Mouse (Mus musculus): ENCODE measurements around the gene Vmn2r32. TPM values are rescaled to one million over a fixed set of nuclear protein-coding genes. Genes with fewer than 3 reads are reported as not detected.
"Not testable (repeated sequence)": the region's sequence is repeated elsewhere in the genome, so short reads cannot be mapped to it uniquely, and the experiment has no call there.

The Vmn2r32 gene
- polyA plus RNA-seq (2012; rRNA removed) (not detected in 2 replicates), polyA plus RNA-seq (2014; fragmentation: Nextera tagmentation; extraction: Ambion mirVana) (not detected in 2 replicates)

GRCm38 (mm10) chr7:7479918-7480317 lies at the start of gene Vmn2r32:
Gene Vmn2r32, minus strand, starts transcription at chr7:7480018.
- H3K9me3 ChIP-seq (ENCODE audit: control insufficient read depth, low read length); H3K27ac ChIP-seq (replicated peaks; ENCODE audit: low read depth, low read length); ATAC-seq (ENCODE audit: low FRiP score, low read depth); DNase-seq (ENCODE audit: low spot score); H3K4me3 ChIP-seq (replicated peaks; ENCODE audit: low read length); H3K9ac ChIP-seq (ENCODE audit: low read depth, low read length, severe bottlenecking); H3K4me1 ChIP-seq (ENCODE audit: control insufficient read depth, insufficient read depth, low read length); H3K36me3 ChIP-seq (ENCODE audit: control insufficient read depth, insufficient read depth, low read length); H3K27me3 ChIP-seq (ENCODE audit: control insufficient read depth, insufficient read depth, low read length); H3K4me2 ChIP-seq (replicated peaks; ENCODE audit: low read depth, low read length, severe bottlenecking): not testable (repeated sequence)
- 25% methylated on average over 1 of the region's 2 CpGs for WGBS

Other genes with a start within 250 kb of the Vmn2r32 start
- gene Vmn2r29, start 232.7 kb downstream of the Vmn2r32 start, polyA plus RNA-seq (2012; rRNA removed): 3.4 and 5.5 TPM in 2 replicates
- 1.1 and 1.3 TPM in 2 replicates for gene Vmn2r29, start 232.7 kb downstream of the Vmn2r32 start, polyA plus RNA-seq (2014; fragmentation: Nextera tagmentation; extraction: Ambion mirVana)
- gene Gm45844, start 201.7 kb downstream of the Vmn2r32 start, polyA plus RNA-seq (2012; rRNA removed): 3.4 and 4.5 TPM in 2 replicates
- gene Gm45844, start 201.7 kb downstream of the Vmn2r32 start, polyA plus RNA-seq (2014; fragmentation: Nextera tagmentation; extraction: Ambion mirVana): 3.5 and 6.3 TPM in 2 replicates
- 27.1 and 31.8 TPM in 2 replicates for gene Clcn4, start 179.2 kb downstream of the Vmn2r32 start, polyA plus RNA-seq (2012; rRNA removed)
- 41.9 and 50.9 TPM in 2 replicates for gene Clcn4, start 179.2 kb downstream of the Vmn2r32 start, polyA plus RNA-seq (2014; fragmentation: Nextera tagmentation; extraction: Ambion mirVana)
- 0.01 TPM in 1 of 2 replicates, not detected in the other for gene Vmn2r30, start 142.4 kb downstream of the Vmn2r32 start, polyA plus RNA-seq (2012; rRNA removed)
- gene Vmn2r30, start 142.4 kb downstream of the Vmn2r32 start, polyA plus RNA-seq (2014; fragmentation: Nextera tagmentation; extraction: Ambion mirVana): not detected in 2 replicates
- 0.18 TPM in 1 of 2 replicates, not detected in the other for gene Gm45783, start 105.4 kb downstream of the Vmn2r32 start, polyA plus RNA-seq (2012; rRNA removed)
- gene Gm45783, start 105.4 kb downstream of the Vmn2r32 start, polyA plus RNA-seq (2014; fragmentation: Nextera tagmentation; extraction: Ambion mirVana): not detected in 2 replicates
- gene Vmn2r31, start 80.3 kb downstream of the Vmn2r32 start, polyA plus RNA-seq (2012; rRNA removed): not detected in 2 replicates
- gene Vmn2r31, start 80.3 kb downstream of the Vmn2r32 start, polyA plus RNA-seq (2014; fragmentation: Nextera tagmentation; extraction: Ambion mirVana): 0.03 TPM in 1 of 2 replicates, not detected in the other
- not detected in 2 replicates for gene Vmn2r33, start 86.8 kb upstream of the Vmn2r32 start, polyA plus RNA-seq (2012; rRNA removed)
- not detected in 2 replicates for gene Vmn2r33, start 86.8 kb upstream of the Vmn2r32 start, polyA plus RNA-seq (2014; fragmentation: Nextera tagmentation; extraction: Ambion mirVana)
- not detected in 2 replicates for gene Vmn2r34, start 209.5 kb upstream of the Vmn2r32 start, polyA plus RNA-seq (2012; rRNA removed)
- gene Vmn2r34, start 209.5 kb upstream of the Vmn2r32 start, polyA plus RNA-seq (2014; fragmentation: Nextera tagmentation; extraction: Ambion mirVana): not detected in 2 replicates